Mouse (Mus musculus) neural tube, embryonic 13.5 days (tissue): Measurements from ENCODE around the gene Naa38. TPM values are rescaled to one million over a fixed set of nuclear protein-coding genes. Genes with fewer than 3 reads are reported as not detected.

Source experiments
- ATAC-seq: fragments of 200-750 bp; cut with Nextera tagmentation; 2 replicates; pipeline ENCODE4 v1.8.0; 2017; ENCODE audit warnings: low read depth, mild to moderate bottlenecking, moderate TSS enrichment, moderate library complexity
- H3K27ac ChIP-seq: fragments of 300-500 bp; sonication (generic); replicated peaks from 2 replicates; pipeline ENCODE4 v1.5.1; 2015; ENCODE audit warnings: moderate library complexity, mild to moderate bottlenecking, inconsistent platforms
- H3K27me3 ChIP-seq: fragments of 300-500 bp; sonication (generic); 2 replicates; pipeline ENCODE4 v1.6.1; 2015; ENCODE audit warnings: mild to moderate bottlenecking, inconsistent platforms
- H3K36me3 ChIP-seq: fragments of 300-500 bp; sonication (generic); 2 replicates; pipeline ENCODE4 v1.6.1; 2015; ENCODE audit warnings: mild to moderate bottlenecking, inconsistent platforms
- H3K4me1 ChIP-seq: fragments of 300-500 bp; sonication (generic); replicated peaks from 2 replicates; pipeline ENCODE4 v1.6.1; 2015; ENCODE audit warnings: inconsistent platforms
- H3K4me2 ChIP-seq: fragments of 300-500 bp; sonication (generic); 2 replicates; pipeline ENCODE4 v1.6.1; 2015; ENCODE audit warnings: inconsistent platforms, mild to moderate bottlenecking, moderate library complexity
- H3K4me3 ChIP-seq: fragments of 300-500 bp; sonication (generic); 2 replicates; pipeline ENCODE4 v1.5.1; 2015; ENCODE audit warnings: mild to moderate bottlenecking, inconsistent platforms
- H3K9ac ChIP-seq: fragments of 300-500 bp; sonication (generic); 2 replicates; pipeline ENCODE4 v1.6.1; 2015; ENCODE audit warnings: moderate library complexity, mild to moderate bottlenecking, inconsistent platforms
- H3K9me3 ChIP-seq: fragments of 300-500 bp; sonication (generic); 2 replicates; pipeline ENCODE4 v1.6.1; 2016; ENCODE audit warnings: inconsistent platforms
- WGBS: fragments of 180-500 bp; shearing (Covaris S2); methylation state at CpG from one replicate; pipeline ENCODE4 v1.1.7; 2015; 5-methylcytosine and 5-hydroxymethylcytosine counted together
- polyA plus RNA-seq: library from polyadenylated mRNA; unstranded; fragments of >200 nt; fragmentation: Nextera tagmentation; extraction: Ambion mirVana; gene quantifications from 2 replicates; pipeline ENCODE4 v1.2.1, GENCODE M21; 2015

Naa38 gene
- polyA plus RNA-seq, 1 experiment from 2014 or later = 117 TPM

DNA sequence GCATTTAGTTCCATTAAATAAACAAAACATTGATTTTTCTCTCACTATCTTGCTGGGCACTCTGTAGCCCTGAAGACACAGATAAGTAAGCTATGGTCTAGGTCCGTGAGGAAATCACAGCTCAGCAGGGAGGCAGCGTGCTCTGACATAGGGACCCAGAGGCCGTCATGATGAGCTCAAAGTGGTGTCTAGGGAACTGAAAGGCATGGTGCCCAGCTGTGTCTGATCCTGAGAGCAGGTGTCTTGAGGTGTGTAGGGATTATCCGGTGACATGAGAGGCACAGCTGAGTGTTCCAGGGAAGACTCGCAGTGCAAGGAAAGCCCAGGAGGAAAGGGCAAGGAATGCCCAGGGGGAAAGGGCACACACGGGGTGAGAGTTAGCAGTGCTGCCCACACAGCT, 37.9 kb downstream of the Naa38 start:
- Histone ChIP-seq H3K27ac (no peak overlapping the region), H3K4me3 (no peak overlapping the region), H3K9ac (no peak overlapping the region), H3K4me2 (no peak overlapping the region), H3K36me3 (no peaks in the 10 kb centered on the region), H3K4me1 (peaks cover 9% of the 10 kb centered on the region), H3K9me3 (no peaks in the 10 kb centered on the region), H3K27me3 (no peaks in the 10 kb centered on the region)
- 57% methylated on average over 6 of the region's 6 CpGs for WGBS
- ATAC-seq = no peak

DNA sequence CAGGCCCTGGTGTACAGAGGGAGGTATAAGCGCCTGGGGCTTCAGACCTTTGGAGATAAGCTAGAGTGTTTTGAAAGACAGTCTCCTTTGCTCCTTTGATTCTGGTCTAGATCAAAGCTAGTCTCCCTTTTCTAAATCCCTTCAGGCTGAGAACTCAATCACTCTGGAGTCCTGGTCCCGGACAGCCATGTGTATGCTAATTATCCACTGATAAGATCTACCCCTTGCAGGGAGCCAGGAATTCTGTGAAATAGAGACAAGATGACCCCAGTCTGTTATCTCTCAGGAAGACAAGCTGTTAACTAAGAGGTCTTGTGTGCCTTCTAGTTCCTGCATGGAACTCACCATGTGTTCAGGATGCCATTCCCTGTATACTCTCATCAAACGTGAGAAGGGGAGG, 42.0 kb downstream of the Naa38 start:
- no peaks in the 10 kb centered on the region for H3K27me3 ChIP-seq
- no peak for ATAC-seq
- H3K4me2 ChIP-seq = no peak overlapping the region
- WGBS = 61% methylated on average over 3 of the region's 3 CpGs
- H3K9me3 ChIP-seq = no peaks in the 10 kb centered on the region
- H3K4me3 ChIP-seq = no peak overlapping the region
- H3K9ac ChIP-seq = no peak overlapping the region
- no peaks in the 10 kb centered on the region for H3K36me3 ChIP-seq
- peaks cover 3% of the 10 kb centered on the region for H3K4me1 ChIP-seq
- H3K27ac ChIP-seq = no peak overlapping the region

DNA sequence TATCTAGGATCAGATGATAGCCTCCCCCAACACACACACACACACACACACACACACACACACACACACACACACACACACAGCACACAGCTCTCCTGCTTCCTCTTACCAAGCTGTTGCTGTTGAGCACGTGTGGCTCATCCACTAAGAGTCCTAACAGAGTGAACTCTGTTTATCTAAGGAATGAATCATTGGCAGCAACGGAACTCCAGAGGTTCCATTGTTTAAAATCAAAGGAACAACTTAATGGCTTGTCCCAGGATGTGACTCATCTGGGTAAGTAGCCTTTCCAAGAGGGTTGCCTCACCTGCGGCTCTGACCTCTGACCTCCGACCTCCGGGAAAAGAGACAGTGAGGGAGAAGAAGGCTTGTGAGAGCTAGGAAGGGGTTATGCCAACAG, 48.0 kb downstream of the Naa38 start:
- no peak for ATAC-seq
- Histone ChIP-seq H3K9me3 (no peaks in the 10 kb centered on the region), H3K27ac (no peak overlapping the region), H3K36me3 (no peaks in the 10 kb centered on the region), H3K4me1 (peaks cover 10% of the 10 kb centered on the region), H3K27me3 (no peaks in the 10 kb centered on the region), H3K9ac (no peak overlapping the region), H3K4me2 (no peak overlapping the region), H3K4me3 (no peak overlapping the region)
- WGBS = 35% methylated on average over 5 of the region's 5 CpGs

Other genes starting within 250 kb of the Naa38 start
- 0.22 and 0.23 TPM in 2 replicates for gene Alox12b, start 238.5 kb upstream of the Naa38 start, polyA plus RNA-seq
- 0.17 TPM in 1 of 2 replicates, not detected in the other for gene Alox8, start 197.6 kb upstream of the Naa38 start, polyA plus RNA-seq
- 0.21 TPM in 2 replicates for gene Gucy2e, start 158.5 kb upstream of the Naa38 start, polyA plus RNA-seq
- gene Cntrob, start 71.7 kb upstream of the Naa38 start, polyA plus RNA-seq = 20.9 and 21.0 TPM in 2 replicates
- 225 and 229 TPM in 2 replicates for gene Trappc1, start 71.5 kb upstream of the Naa38 start, polyA plus RNA-seq
- 5.5 and 5.7 TPM in 2 replicates for gene Kcnab3, start 69.2 kb upstream of the Naa38 start, polyA plus RNA-seq
- gene Rnf227, start 55.0 kb upstream of the Naa38 start, polyA plus RNA-seq = 131 and 136 TPM in 2 replicates
- 82.3 and 84.6 TPM in 2 replicates for gene Chd3, start 26.1 kb upstream of the Naa38 start, polyA plus RNA-seq
- gene Cyb5d1, start 144 bp downstream of the Naa38 start, polyA plus RNA-seq = 36.2 and 39.2 TPM in 2 replicates
- 7.8 and 8.4 TPM in 2 replicates for gene Tmem88, start 2.7 kb downstream of the Naa38 start, polyA plus RNA-seq
- 44.8 and 47.4 TPM in 2 replicates for gene Kdm6b, start 18.2 kb downstream of the Naa38 start, polyA plus RNA-seq
- gene Dnah2, start 153.6 kb downstream of the Naa38 start, polyA plus RNA-seq = 2.2 and 2.7 TPM in 2 replicates
- gene Efnb3, start 164.7 kb downstream of the Naa38 start, polyA plus RNA-seq = 68.1 and 72.0 TPM in 2 replicates
- 18.1 and 19.7 TPM in 2 replicates for gene Wrap53, start 184.8 kb downstream of the Naa38 start, polyA plus RNA-seq
- 76.0 and 77.6 TPM in 2 replicates for gene Trp53, start 184.9 kb downstream of the Naa38 start, polyA plus RNA-seq
- 29.5 and 30.4 TPM in 2 replicates for gene Atp1b2, start 210.5 kb downstream of the Naa38 start, polyA plus RNA-seq
- gene Shbg, start 222.4 kb downstream of the Naa38 start, polyA plus RNA-seq = not detected in 2 replicates
- gene Sat2, start 226.5 kb downstream of the Naa38 start, polyA plus RNA-seq = 22.6 and 27.5 TPM in 2 replicates
- 45.3 and 55.1 TPM in 2 replicates for gene Fxr2, start 237.5 kb downstream of the Naa38 start, polyA plus RNA-seq